Mouse (Mus musculus): ENCODE measurements at regions not wholly inside any gene's neighbourhood (a gene's known extent, or its start where the extent isn't known, plus 50 kb on each side); places are given as distances from the start of the nearest gene placed in this dataset.

GRCm38 (mm10) chr5:112166410-112167175 is 85.7 kb downstream of the Cryba4 start:
- no peak for DNase-seq (ENCODE audit: low read depth, low spot score)

- no peak for DNase-seq (ENCODE audit: low read depth, low spot score)
Measured at GRCm38 (mm10) chr5:112167790-112168189, 84.5 kb downstream of the Cryba4 start.

- no peak for DNase-seq (ENCODE audit: low read depth, low spot score)
Measured at GRCm38 (mm10) chr5:112171325-112171724, 81.0 kb downstream of the Cryba4 start.

GRCm38 (mm10) chr5:112179213-112180057 is 72.9 kb downstream of the Cryba4 start:
- DNase-seq (ENCODE audit: low read depth, low spot score), result peak; percentile 26

- DNase-seq (ENCODE audit: low read depth, low spot score), result peak; percentile 27
Measured at GRCm38 (mm10) chr5:112182775-112183174, 69.5 kb downstream of the Cryba4 start.

- DNase-seq (ENCODE audit: low read depth, low spot score), result no peak
Measured at GRCm38 (mm10) chr5:112195667-112196066, 56.7 kb downstream of the Cryba4 start.

Data from 3T3-L1 (cell line).